Mouse (Mus musculus): ENCODE measurements around the gene Icam4. TPM values are rescaled to one million over a fixed set of nuclear protein-coding genes. Genes with fewer than 3 reads are reported as not detected.

The Icam4 gene
- polyA plus RNA-seq, 1 experiment, result 0.43 TPM

DNA sequence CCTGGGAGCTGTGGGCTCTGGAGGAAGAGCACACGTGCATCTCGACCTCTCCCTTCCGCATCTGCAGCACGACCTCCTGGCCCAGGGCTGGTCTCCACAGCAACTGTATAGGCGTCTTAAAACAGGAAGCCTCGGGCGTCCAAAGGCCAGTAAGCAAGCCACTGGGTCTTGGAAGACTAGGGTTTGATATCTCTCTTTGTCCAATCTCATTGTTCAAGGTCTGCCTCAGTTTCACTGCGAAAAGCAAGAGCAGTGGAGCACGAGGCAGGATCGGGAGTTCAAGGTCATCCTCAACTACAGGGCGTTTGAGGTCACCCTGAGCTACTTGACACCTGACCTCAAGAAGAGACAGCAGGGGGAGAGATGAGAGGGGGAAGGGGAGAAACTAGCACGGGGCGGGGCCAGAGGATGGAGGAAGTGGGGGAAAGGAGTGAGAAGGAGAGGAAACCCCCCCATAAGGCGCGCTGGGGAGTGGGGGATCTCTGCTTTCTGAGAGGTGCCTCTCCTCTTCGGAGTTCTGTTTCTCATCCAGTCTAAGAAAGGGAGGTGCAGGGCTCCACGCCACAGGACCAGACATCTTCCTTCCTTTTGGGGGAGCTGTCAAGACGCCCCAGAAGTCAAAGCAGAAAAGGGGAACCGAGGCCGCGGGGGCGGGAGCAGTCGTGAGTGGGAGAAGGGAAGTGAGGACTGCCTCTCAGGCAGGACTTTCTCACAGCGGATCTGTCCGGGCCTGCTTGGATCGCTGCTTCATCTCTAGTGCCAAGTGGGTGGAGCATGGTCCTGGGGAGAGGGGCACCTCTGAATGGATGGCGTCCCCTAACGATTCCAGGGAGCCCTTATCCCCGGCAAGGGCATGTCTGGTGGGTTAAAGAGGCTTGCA lies 14.2 kb upstream of the Icam4 start:
- Histone ChIP-seq H3ac (ENCODE audit: control insufficient read depth, insufficient read length, low read depth) (no peak overlapping the region), H3K79me3 (ENCODE audit: low read depth) (no peaks in the 10 kb centered on the region), H3K4me3 (ENCODE audit: insufficient read depth, poor library complexity, severe bottlenecking) (no peak overlapping the region), H3K79me2 (ENCODE audit: control insufficient read depth, insufficient read depth) (no peaks in the 10 kb centered on the region), H3K27me3 (ENCODE audit: control insufficient read depth, insufficient read depth, insufficient read length) (peaks cover 22% of the 10 kb centered on the region), H3K36me3 (ENCODE audit: control insufficient read depth, insufficient read depth) (no peaks in the 10 kb centered on the region)
- TF ChIP-seq FOSL1 (IDR thresholded peaks at IDR 0.05; ENCODE audit: insufficient read depth, low read length, poor library complexity, severe bottlenecking) (no peak), CEBPB (IDR thresholded peaks at IDR 0.05; ENCODE audit: low read depth) (no peak), MYOG (IDR thresholded peaks at IDR 0.05; ENCODE audit: control insufficient read depth, extremely low read depth, insufficient read length) (no peak), MAX (IDR thresholded peaks at IDR 0.05) (no peak), MYOD1 (IDR thresholded peaks at IDR 0.05; ENCODE audit: control insufficient read depth, insufficient read length, low read depth) (no peak), CTCF (IDR thresholded peaks at IDR 0.05; ENCODE audit: control insufficient read depth, insufficient read depth, insufficient read length) (no peak), USF1 (IDR thresholded peaks at IDR 0.05; ENCODE audit: low read depth) (no peak)

DNA sequence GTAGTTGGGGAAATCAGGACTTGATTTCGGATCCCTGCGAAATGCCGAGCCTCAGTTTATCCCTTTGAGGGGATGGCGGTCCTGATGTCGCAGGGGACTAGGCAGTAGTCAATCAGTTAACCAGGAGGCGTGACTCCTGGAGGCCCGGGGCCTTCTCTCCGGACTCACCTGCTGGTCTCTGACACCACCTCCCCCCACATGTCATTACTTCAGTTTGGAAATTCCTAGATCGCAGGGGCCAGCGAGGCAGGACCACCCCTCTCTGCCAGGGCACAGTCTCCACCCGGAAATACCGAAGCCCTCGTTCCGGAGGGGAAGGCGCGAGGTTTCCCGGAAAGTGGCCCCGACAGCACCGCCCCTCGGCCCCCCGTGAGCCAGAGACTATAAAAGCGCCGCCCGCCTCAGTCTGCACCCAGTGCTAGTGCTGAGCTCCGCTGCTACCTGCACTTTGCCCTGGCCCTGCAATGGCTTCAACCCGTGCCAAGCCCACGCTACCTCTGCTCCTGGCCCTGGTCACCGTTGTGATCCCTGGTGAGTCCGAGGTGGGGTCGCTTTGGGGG lies 13.5 kb upstream of the Icam4 start, which contains the start of gene Icam1:
Gene Icam1 (plus strand): TSS at position 415 of the 560 bp plus-strand sequence.
- Histone ChIP-seq H3K36me3 (ENCODE audit: control insufficient read depth, insufficient read depth) (no peaks in the 10 kb centered on the region), H3K4me3 (ENCODE audit: insufficient read depth, poor library complexity, severe bottlenecking) (no peak within 1 kb of the TSS), H3K79me2 (ENCODE audit: control insufficient read depth, insufficient read depth) (no peaks in the 10 kb centered on the region), H3K79me3 (ENCODE audit: low read depth) (no peaks in the 10 kb centered on the region), H3K27me3 (ENCODE audit: control insufficient read depth, insufficient read depth, insufficient read length) (peaks cover 22% of the 10 kb centered on the region), H3ac (ENCODE audit: control insufficient read depth, insufficient read length, low read depth) (no peak within 1 kb of the TSS)
- TF ChIP-seq USF1 (IDR thresholded peaks at IDR 0.05; ENCODE audit: low read depth) (no peak), MAX (IDR thresholded peaks at IDR 0.05) (no peak), CEBPB (IDR thresholded peaks at IDR 0.05; ENCODE audit: low read depth) (no peak), MYOG (IDR thresholded peaks at IDR 0.05; ENCODE audit: control insufficient read depth, extremely low read depth, insufficient read length) (no peak), FOSL1 (IDR thresholded peaks at IDR 0.05; ENCODE audit: insufficient read depth, low read length, poor library complexity, severe bottlenecking) (no peak), MYOD1 (IDR thresholded peaks at IDR 0.05; ENCODE audit: control insufficient read depth, insufficient read length, low read depth) (no peak), CTCF (IDR thresholded peaks at IDR 0.05; ENCODE audit: control insufficient read depth, insufficient read depth, insufficient read length) (no peak)

DNA sequence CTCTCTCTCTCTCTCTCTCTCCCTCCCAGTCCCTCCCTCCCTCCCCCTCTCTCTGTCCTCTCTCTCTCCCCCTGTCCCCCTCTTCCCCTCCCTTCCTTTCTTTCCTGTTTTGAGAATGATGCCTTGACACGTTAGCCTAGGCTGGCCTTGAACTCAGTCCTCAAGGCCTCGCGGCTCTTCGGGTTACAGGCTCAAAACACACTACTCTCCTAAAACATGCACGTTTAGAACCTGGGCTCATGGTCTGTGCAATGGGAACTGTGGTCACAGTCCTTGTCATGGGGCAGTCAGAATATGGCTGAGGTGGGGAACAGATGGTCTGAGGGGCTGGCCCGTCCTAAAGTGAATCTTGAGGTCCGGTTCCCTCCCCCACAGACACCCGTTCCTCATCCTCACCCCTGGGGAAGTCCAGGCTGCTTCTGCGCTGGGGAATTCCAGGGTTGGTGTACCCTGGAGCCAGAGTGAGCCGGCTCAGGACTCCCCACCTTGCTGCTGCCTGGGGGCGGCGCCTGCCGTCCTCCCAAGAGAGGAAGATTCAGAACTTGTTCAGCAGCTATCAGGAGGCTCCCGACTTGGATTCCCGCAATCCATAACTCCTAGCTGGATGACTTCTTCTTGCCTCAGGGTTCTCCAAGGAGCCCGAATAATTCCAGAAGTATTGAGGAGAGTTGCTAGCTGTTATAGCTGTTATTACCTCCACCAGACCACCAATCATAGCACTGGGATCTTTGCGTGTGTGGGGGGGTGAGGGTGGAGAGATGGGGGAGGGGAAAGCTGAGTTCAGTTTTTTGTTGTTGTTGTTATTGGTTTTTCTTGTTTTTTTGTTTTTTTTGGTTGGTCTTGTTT lies 12.6 kb upstream of the Icam4 start:
- no peak for TF ChIP-seq CTCF (IDR thresholded peaks at IDR 0.05; ENCODE audit: control insufficient read depth, insufficient read depth, insufficient read length)
- no peak for TF ChIP-seq MYOG (IDR thresholded peaks at IDR 0.05; ENCODE audit: control insufficient read depth, extremely low read depth, insufficient read length)
- TF ChIP-seq MYOD1 (IDR thresholded peaks at IDR 0.05; ENCODE audit: control insufficient read depth, insufficient read length, low read depth), result no peak
- no peak for TF ChIP-seq CEBPB (IDR thresholded peaks at IDR 0.05; ENCODE audit: low read depth)
- H3K4me3 ChIP-seq (ENCODE audit: insufficient read depth, poor library complexity, severe bottlenecking), result no peak overlapping the region
- H3K79me3 ChIP-seq (ENCODE audit: low read depth), result no peaks in the 10 kb centered on the region
- peaks cover 22% of the 10 kb centered on the region for H3K27me3 ChIP-seq (ENCODE audit: control insufficient read depth, insufficient read depth, insufficient read length)
- H3K36me3 ChIP-seq (ENCODE audit: control insufficient read depth, insufficient read depth), result no peaks in the 10 kb centered on the region
- no peaks in the 10 kb centered on the region for H3K79me2 ChIP-seq (ENCODE audit: control insufficient read depth, insufficient read depth)
- no peak overlapping the region for H3ac ChIP-seq (ENCODE audit: control insufficient read depth, insufficient read length, low read depth)

DNA sequence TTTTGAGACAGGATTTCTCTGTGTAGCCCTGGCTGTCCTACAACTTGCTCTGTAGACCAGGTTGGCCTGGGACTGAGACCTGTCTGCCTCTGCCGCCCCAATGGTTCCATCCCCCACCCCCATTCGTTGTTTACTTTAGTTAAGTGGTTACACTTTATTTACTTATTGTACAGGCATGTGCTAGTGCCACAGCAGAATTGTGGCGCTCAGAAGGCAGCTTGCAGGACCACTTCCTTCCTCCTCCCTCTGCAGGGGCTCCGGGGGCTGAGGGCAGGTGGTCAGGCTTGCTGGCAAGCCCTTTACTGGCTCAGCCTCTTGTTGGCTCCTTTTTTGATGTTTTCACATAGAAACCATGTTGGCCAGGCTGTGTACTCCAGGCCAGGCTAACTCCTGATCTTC lies 12.0 kb upstream of the Icam4 start:
- TF ChIP-seq MYOD1 (IDR thresholded peaks at IDR 0.05; ENCODE audit: control insufficient read depth, insufficient read length, low read depth) (no peak), MAX (IDR thresholded peaks at IDR 0.05) (no peak), USF1 (IDR thresholded peaks at IDR 0.05; ENCODE audit: low read depth) (no peak), MYOG (IDR thresholded peaks at IDR 0.05; ENCODE audit: control insufficient read depth, extremely low read depth, insufficient read length) (no peak)
- H3K36me3 ChIP-seq (ENCODE audit: control insufficient read depth, insufficient read depth), result no peaks in the 10 kb centered on the region
- H3K79me3 ChIP-seq (ENCODE audit: low read depth), result no peaks in the 10 kb centered on the region
- H3K4me3 ChIP-seq (ENCODE audit: insufficient read depth, poor library complexity, severe bottlenecking), result no peak overlapping the region
- H3K27me3 ChIP-seq (ENCODE audit: control insufficient read depth, insufficient read depth, insufficient read length), result peaks cover 22% of the 10 kb centered on the region
- H3ac ChIP-seq (ENCODE audit: control insufficient read depth, insufficient read length, low read depth), result no peak overlapping the region
- no peaks in the 10 kb centered on the region for H3K79me2 ChIP-seq (ENCODE audit: control insufficient read depth, insufficient read depth)

DNA sequence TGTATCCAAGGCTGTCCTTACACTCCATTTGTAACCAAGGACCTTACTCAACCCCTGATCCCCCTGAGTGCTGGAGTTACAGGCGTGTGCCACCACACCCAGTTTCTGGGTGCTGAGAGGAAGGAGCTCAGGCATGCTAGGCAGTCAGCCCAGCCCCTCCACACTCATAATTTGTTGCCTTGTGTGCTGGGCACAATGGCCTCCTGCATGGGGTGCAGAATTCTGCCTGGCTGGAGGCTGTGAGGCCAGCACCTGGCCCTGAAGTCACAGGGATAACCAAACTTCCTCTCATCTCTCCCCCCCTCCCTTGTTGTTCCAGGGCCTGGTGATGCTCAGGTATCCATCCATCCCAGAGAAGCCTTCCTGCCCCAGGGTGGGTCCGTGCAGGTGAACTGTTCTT lies 10.6 kb upstream of the Icam4 start:
- Histone ChIP-seq H3K27me3 (ENCODE audit: control insufficient read depth, insufficient read depth, insufficient read length) (peaks cover 22% of the 10 kb centered on the region), H3ac (ENCODE audit: control insufficient read depth, insufficient read length, low read depth) (no peak overlapping the region), H3K79me3 (ENCODE audit: low read depth) (no peaks in the 10 kb centered on the region), H3K4me3 (ENCODE audit: insufficient read depth, poor library complexity, severe bottlenecking) (no peak overlapping the region), H3K36me3 (ENCODE audit: control insufficient read depth, insufficient read depth) (no peaks in the 10 kb centered on the region), H3K79me2 (ENCODE audit: control insufficient read depth, insufficient read depth) (no peaks in the 10 kb centered on the region)
- no peak for TF ChIP-seq MYOD1 (IDR thresholded peaks at IDR 0.05; ENCODE audit: control insufficient read depth, insufficient read length, low read depth)
- TF ChIP-seq MAX (IDR thresholded peaks at IDR 0.05), result no peak
- TF ChIP-seq FOSL1 (IDR thresholded peaks at IDR 0.05; ENCODE audit: insufficient read depth, low read length, poor library complexity, severe bottlenecking), result no peak
- no peak for TF ChIP-seq CEBPB (IDR thresholded peaks at IDR 0.05; ENCODE audit: low read depth)
- no peak for TF ChIP-seq MYOG (IDR thresholded peaks at IDR 0.05; ENCODE audit: control insufficient read depth, extremely low read depth, insufficient read length)
- no peak for TF ChIP-seq USF1 (IDR thresholded peaks at IDR 0.05; ENCODE audit: low read depth)
- no peak for TF ChIP-seq CTCF (IDR thresholded peaks at IDR 0.05; ENCODE audit: control insufficient read depth, insufficient read depth, insufficient read length)
